Mouse (Mus musculus): ENCODE measurements around the gene Ticam1.

The Ticam1 gene

GRCm38 (mm10) chr17:56290388-56291170, 14.0 kb upstream of the Ticam1 start:
- peak; percentile 57 to 59 for DNase-seq (ENCODE audit: low spot score in 2 of 2)

- no peak for DNase-seq (ENCODE audit: low spot score in 2 of 2)
Measured at GRCm38 (mm10) chr17:56289371-56290331, 13.1 kb upstream of the Ticam1 start.

GRCm38 (mm10) chr17:56288866-56289265, 12.3 kb upstream of the Ticam1 start:
- no peak for DNase-seq (ENCODE audit: low spot score in 2 of 2)

GRCm38 (mm10) chr17:56287830-56288229, 11.2 kb upstream of the Ticam1 start:
- DNase-seq (ENCODE audit: low spot score in 2 of 2) = no peak

GRCm38 (mm10) chr17:56285995-56286394, 9.4 kb upstream of the Ticam1 start:
- no peak for DNase-seq (ENCODE audit: low spot score in 2 of 2)

- peak; percentile 58 to 59 for DNase-seq (ENCODE audit: low spot score in 2 of 2)
Measured at GRCm38 (mm10) chr17:56283316-56283715, 6.7 kb upstream of the Ticam1 start.

GRCm38 (mm10) chr17:56282802-56283201, 6.2 kb upstream of the Ticam1 start:
- no peak for DNase-seq (ENCODE audit: low spot score in 2 of 2)

GRCm38 (mm10) chr17:56281193-56281592, 4.6 kb upstream of the Ticam1 start:
- DNase-seq (ENCODE audit: low spot score in 2 of 2) = no peak

GRCm38 (mm10) chr17:56279481-56280155, 3.0 kb upstream of the Ticam1 start:
- DNase-seq (ENCODE audit: low spot score in 2 of 2) = no peak

- no peak for DNase-seq (ENCODE audit: low spot score in 2 of 2)
Measured at GRCm38 (mm10) chr17:56278340-56278739, 1.8 kb upstream of the Ticam1 start.

GRCm38 (mm10) chr17:56277567-56277893, 944 bp upstream of the Ticam1 start:
- DNase-seq (ENCODE audit: low spot score in 2 of 2) = no peak

GRCm38 (mm10) chr17:56275842-56276480, 625 bp downstream of the Ticam1 start:
- no peak for DNase-seq (ENCODE audit: low spot score in 2 of 2)

GRCm38 (mm10) chr17:56273986-56274385, 2.6 kb downstream of the Ticam1 start:
- DNase-seq (ENCODE audit: low spot score in 2 of 2) = no peak

GRCm38 (mm10) chr17:56273482-56273881, 3.1 kb downstream of the Ticam1 start:
- no peak for DNase-seq (ENCODE audit: low spot score in 2 of 2)

- no peak for DNase-seq (ENCODE audit: low spot score in 2 of 2)
Measured at GRCm38 (mm10) chr17:56272644-56273043, 3.9 kb downstream of the Ticam1 start.

GRCm38 (mm10) chr17:56271609-56272253, 4.9 kb downstream of the Ticam1 start:
- no peak for DNase-seq (ENCODE audit: low spot score in 2 of 2)

GRCm38 (mm10) chr17:56269741-56270140, 6.8 kb downstream of the Ticam1 start:
- DNase-seq (ENCODE audit: low spot score in 2 of 2) = no peak

- peak; percentile 65 to 72 for DNase-seq (ENCODE audit: low spot score in 2 of 2)
Measured at GRCm38 (mm10) chr17:56269153-56269630, 7.4 kb downstream of the Ticam1 start.

GRCm38 (mm10) chr17:56266271-56266670, 10.3 kb downstream of the Ticam1 start:
- DNase-seq (ENCODE audit: low spot score in 2 of 2) = peak; percentile 81 to 83

- DNase-seq (ENCODE audit: low spot score in 2 of 2) = no peak
Measured at GRCm38 (mm10) chr17:56265869-56266268, 10.7 kb downstream of the Ticam1 start.

GRCm38 (mm10) chr17:56265011-56265410, 11.6 kb downstream of the Ticam1 start:
- no peak for DNase-seq (ENCODE audit: low spot score in 2 of 2)

Data from right cerebral cortex, adult 2 months (tissue).